Mouse (Mus musculus) 416B (cell line): ENCODE results near the gene Whamm.
A peak's percentile ranks its signal among the peaks of the same experiment; 100 is the strongest.

Experiments
- DNase-seq: peaks from one replicate; pipeline ENCODE4 v3.0.0; 2011; ENCODE audit warnings: low read depth

The Whamm gene

DNA sequence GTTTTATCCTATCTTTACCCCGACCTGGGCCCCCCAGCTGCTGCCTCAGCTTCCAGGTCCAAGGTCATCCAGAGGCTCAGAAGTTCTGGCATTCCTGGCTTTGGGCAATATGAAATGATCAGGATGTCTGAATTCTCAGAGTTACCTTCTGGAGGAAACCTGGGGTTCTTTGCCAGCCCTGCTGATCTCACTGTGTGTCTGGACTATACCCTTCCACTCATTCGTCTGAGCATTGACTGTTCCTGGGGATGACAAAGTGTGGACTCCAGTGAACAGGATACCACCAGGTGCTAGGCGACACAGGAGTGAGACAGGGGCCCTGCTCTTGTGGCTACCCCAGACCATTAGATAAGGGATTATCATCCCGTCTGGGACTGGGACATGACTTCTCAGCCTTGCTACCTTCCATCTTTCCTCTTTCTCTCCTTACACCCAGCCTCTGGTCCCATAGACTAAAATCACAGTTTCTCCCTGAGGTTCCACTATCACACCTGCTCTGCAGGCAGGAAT is 7.5 kb upstream of the Whamm start:
- DNase-seq: no peak

DNA sequence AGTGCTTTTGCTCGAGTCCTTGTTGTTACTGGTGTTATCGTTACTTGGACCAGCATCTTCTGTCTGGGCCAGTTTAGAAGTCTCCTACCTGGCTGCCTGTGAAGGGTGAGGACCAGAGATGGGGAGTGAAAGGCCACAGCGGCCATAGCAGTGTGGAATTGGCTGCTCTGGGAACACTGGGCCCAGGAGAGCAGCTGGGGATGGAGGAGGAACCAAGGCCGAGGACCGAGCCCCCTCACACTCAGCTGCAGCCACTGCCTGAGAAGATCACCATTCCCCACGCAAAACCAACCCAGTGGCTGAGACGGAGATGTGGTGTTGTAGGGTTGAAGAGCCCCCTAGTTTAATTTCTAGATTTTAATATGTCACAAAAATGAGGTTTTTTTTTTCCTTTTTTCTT is 6.3 kb upstream of the Whamm start:
- DNase-seq: no peak

- no peak for DNase-seq
Observed at GRCm38 (mm10) chr7:81565381-81566055, 5.5 kb upstream of the Whamm start.

GRCm38 (mm10) chr7:81566332-81566731 is 4.7 kb upstream of the Whamm start:
- DNase-seq: no peak

- DNase-seq: no peak
Observed at GRCm38 (mm10) chr7:81566892-81567291, 4.2 kb upstream of the Whamm start, which contains the start of gene Fsd2. TSS of gene Fsd2 (minus strand) at chr7:81566944.

GRCm38 (mm10) chr7:81567396-81567795 is 3.7 kb upstream of the Whamm start:
- no peak for DNase-seq

DNA sequence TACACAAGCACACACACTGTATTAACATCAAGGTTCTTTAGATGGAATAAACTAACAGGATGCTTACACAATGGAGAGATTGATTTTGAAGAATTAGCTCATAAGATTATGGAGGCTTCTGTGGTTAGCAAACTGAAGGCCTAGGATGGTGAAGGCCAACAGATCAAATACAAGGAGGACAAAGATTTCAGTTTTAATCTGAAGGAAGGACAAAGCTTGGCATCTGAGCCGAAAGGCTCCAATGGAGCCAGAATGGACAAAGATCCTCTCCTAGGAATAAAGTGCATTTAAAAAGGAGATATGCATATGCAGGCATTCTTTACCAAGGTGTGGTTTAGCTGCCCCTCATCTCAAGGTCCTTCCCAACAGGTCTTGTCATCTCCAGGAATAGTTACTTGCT is 1.2 kb upstream of the Whamm start:
- no peak for DNase-seq

- no peak for DNase-seq
Observed at GRCm38 (mm10) chr7:81570271-81570670, 795 bp upstream of the Whamm start.

DNA sequence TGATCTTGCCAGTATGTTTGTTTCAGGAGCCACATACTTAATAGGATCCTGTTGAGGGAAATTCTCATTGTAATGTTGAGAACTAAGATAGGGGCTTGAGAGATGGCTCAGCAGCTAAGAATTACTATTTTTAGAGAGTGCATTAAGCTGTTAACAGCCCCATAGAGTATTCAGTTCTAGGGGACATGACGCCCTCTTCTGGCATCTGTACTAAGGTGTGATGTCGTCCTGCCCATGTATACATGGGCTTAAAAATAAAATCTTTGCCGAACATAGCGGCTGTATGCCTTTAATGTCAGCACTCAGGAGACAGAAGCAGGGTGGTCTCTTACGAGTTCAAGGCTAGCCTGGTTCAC is 336 bp upstream of the Whamm start:
- DNase-seq: no peak

DNA sequence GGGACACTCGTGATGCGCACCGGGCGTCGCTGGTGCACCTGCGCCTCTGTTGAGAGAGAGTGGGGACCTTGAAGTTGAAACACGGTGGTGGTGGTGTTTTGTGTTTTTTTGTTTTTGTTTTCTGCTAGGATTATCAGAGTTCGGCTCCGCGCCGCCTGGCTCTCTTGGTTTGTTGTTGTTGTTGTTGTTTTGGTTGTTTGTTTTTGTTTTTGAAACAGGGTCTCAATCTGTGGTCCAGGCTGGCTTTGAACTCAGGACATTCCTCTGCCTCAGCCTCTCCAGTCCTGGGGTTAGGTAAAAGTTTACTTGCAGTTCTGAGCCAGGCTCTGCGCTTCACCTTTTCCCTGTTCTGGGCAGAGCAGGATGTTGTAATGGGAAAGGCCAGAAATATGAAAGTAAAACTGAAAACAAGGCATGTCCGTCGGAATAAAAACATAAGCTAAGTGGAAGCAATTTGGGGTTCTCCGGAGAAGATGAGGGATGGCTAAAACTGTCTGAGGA is 925 bp downstream of the Whamm start:
- DNase-seq: peak; percentile 53

GRCm38 (mm10) chr7:81572610-81573268 is 1.7 kb downstream of the Whamm start:
- peak; percentile 57 for DNase-seq

DNA sequence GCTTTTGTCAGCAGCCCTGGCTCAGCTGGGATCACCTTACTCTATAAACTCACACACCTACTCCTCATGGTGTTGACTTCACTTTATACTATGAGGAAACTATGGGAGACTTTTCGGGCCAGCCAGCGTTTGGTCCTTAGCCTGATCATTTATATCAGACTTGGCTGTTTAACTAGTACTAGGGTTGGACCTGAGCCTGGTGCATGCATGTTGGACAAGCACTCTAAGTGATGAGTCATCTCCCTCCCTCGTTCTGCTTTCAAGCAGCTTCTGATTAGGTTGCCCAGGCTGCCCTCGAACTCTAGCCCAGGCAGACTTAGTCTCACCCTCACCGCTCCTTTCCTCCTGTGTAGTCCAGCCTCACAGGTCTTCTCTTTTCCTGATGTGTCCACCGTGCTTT is 2.3 kb downstream of the Whamm start:
- peak; percentile 79 for DNase-seq

DNA sequence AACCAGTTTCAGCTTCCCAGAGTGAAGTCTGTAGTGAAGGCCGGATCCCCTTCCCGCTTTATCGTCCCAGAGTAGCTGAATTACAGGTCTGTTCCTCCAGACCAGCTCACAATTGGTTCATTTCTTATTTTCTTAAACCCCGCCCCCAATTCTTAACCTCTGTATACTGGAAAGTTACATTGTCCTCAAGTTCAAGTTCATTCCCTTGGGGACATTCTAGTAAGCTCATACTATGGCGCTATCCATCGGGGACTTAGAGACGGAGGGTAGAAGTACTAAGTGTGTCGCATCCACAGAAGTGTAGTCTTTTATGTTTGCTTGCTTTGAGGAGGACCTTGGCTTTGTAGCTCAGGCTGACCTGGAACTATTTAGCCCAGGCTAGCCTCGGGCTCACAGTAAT is 2.8 kb downstream of the Whamm start:
- DNase-seq: no peak

- no peak for DNase-seq
Observed at GRCm38 (mm10) chr7:81575606-81576005, 4.5 kb downstream of the Whamm start.

- peak; percentile 65 for DNase-seq
Observed at GRCm38 (mm10) chr7:81577872-81578271, 6.8 kb downstream of the Whamm start.

DNA sequence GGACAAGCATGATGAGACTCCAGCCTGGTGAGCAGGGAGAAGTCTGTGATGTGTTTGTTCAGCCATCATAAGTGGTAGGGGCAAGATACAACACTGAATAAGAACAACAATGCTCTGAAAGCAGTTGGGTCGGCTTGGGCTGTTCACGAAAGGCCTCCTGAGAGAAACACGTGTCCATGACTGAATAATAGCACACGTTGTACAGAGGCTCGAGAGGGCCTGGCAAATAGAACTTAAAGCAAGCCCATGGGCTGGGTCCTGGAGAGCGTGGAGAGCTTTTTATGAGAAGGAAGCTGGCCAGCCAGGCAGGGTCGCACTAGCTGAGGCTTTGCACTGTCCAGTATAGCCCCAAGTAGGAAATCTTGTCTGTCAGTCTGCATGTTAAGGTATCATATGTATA is 7.3 kb downstream of the Whamm start:
- DNase-seq: no peak

DNA sequence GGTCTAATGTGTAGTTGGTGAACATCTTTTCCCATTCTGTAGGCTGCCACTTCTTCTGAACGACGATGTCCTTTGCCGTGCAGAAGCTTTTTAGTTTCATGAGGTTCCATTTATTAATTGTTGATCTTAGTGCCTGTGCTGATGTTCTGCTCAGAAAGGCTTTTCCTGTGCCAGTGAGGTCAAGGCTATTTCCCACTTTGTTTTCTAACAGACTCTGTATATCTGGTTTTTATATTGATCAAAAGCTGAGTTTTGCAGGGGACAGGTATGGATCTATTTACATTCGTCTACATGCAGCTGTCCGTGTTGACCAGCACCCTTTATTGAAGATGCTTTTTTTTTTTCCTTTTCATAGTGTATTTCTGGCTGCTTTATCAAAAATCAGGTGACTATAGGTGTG is 8.2 kb downstream of the Whamm start:
- DNase-seq: no peak

- peak; percentile 78 for DNase-seq
Observed at GRCm38 (mm10) chr7:81583512-81583911, 12.4 kb downstream of the Whamm start.

DNA sequence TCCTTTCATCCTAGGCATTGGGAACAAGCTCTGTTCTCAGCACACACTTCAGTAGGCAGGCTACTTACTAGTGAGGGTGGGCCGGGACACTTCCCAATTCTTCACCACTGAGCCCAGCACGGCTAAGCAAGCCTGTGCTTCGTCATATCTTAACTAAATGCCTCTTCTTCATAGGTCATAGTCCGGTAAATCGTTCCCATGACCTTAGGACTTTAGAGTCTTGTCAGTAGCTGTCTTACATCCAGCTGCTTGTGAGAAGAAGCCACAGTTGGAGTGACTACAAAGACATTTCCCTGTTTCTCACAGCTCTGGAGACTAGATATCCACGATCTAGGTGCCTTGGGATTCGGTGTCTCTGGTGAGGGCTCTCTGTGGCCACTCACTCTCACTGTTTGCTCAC is 14.3 kb downstream of the Whamm start:
- DNase-seq: no peak

DNA sequence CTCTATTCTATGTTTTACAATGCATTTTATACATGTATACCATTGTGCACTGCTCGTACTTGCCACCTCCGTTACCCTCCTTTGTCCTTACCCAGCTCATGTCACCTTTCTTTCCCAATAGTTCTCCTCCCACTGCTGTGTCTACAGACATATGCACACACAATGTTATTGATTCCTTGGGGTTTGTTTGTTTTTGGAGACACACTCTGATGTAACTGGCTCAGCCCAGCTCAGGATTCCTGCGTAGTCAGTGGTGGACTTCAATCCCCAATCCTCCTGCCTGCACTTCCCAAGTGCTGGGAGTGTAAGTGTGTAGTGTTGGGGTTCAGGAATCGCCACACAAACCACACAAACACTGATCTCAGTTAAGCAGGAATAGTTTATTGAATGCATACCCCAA is 16.2 kb downstream of the Whamm start:
- DNase-seq: no peak

DNA sequence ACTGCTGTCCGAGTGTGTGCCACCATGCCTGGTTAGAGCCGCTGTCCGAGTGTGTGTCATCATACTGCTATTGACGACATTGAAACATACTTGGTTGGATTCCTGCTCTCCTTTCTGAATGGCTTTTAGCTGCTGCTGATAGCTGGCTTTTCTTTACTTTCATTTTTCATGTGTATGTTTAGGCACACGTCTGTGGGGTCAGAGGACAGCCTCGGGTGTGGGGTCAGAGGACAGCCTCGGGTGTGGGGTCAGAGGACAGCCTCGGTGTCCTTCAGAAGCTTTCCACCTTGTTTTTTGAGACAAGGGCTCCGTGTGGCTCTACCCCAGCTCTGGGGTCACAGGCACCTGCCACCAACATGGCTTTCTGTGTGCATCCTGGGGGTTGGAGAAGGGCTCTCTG is 21.6 kb downstream of the Whamm start:
- no peak for DNase-seq

GRCm38 (mm10) chr7:81593387-81593786 is 22.3 kb downstream of the Whamm start:
- DNase-seq: no peak

DNA sequence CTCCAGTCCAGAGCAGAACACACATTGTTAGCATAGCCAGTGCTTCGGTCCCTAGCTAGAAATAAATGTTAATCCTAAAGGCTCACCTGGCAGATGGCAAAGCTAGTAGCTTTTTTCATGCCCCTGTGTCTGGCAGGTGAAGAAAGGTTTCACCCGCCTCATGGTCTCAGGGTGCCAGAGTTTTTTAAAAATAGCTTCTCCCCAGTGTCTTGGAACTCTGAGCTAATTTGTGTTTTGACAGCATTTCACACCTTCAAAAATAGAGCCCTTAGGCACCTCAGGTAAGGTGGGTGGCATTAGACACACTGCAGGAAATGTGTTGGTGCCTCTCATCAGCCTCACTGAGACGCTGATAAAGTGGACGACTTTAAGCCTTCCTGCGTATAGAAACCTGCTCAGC is 24.0 kb downstream of the Whamm start:
- no peak for DNase-seq

- DNase-seq: no peak
Observed at GRCm38 (mm10) chr7:81596086-81596485, 25.0 kb downstream of the Whamm start.
